20 mouse cellular contexts compared by ENCODE assay signal in genomic region chr10:94706695-94707094, GRCm38 (mm10). TPM values are rescaled to one million over a fixed set of nuclear protein-coding genes. Genes with fewer than 3 reads are reported as not detected.
DNase-seq lines count a peak whose midpoint lies in the region; ATAC-seq and TF ChIP-seq lines count a peak whose summit lies in the region.
"Had no signal": no experiment of that assay in that cellular context is flagged by ENCODE, and none has a peak within 500 bp of the region (broad histone marks: within the 10 kb centered on the region; RNA-seq: fewer than 3 reads in every experiment).

No protein-coding gene starts in this region.

- WGBS in liver, embryonic 14.5 days (ENCODE audit: insufficient replicate concordance) = 82% methylated on average over 2 of the region's 2 CpGs
- 93% methylated on average over 2 of the region's 2 CpGs for WGBS in forebrain, embryonic 16.5 days
- WGBS in forebrain, embryonic 13.5 days = 97% methylated on average over 2 of the region's 2 CpGs

- ATAC-seq in liver, embryonic 14.5 days (ENCODE audit: insufficient read depth) = peak; percentile 18; the same call in 1 of the 2 replicates
- no peak for ATAC-seq in forebrain, embryonic 16.5 days
- ATAC-seq in forebrain, embryonic 13.5 days = no peak
- ATAC-seq: forebrain, postnatal 0 days; hindbrain, embryonic 16.5 days; intestine, postnatal 0 days; midbrain, embryonic 15.5 days had no signal

- H3K9ac ChIP-seq in ES-Bruce4 (ENCODE audit: low read depth, poor library complexity, severe bottlenecking) = no peak overlapping the region
- H3K9ac ChIP-seq in liver, embryonic 14.5 days (replicated peaks) = no peak overlapping the region
- H3K9ac ChIP-seq in forebrain, embryonic 16.5 days (replicated peaks; ENCODE audit: low read depth, low read length) = no peak overlapping the region
- no peak overlapping the region for H3K9ac ChIP-seq in forebrain, embryonic 13.5 days
- H3K9ac ChIP-seq: forebrain, postnatal 0 days; limb, embryonic 12.5 days; lung, embryonic 15.5 days; midbrain, embryonic 15.5 days; stomach, embryonic 15.5 days had no signal

- no peak for TF ChIP-seq CTCF in ES-Bruce4 (IDR thresholded peaks at IDR 0.05; ENCODE audit: low read depth, low read length)
- no peak for TF ChIP-seq CTCF in liver, embryonic 14.5 days (IDR thresholded peaks at IDR 0.05; ENCODE audit: low read depth)

- H3K4me1 ChIP-seq in ES-Bruce4 (ENCODE audit: control insufficient read depth, insufficient read depth, low read length) = peaks cover 2% of the 10 kb centered on the region
- peaks cover 13 to 14% of the 10 kb centered on the region in 2 experiments for H3K4me1 ChIP-seq in liver, embryonic 14.5 days (replicated peaks; ENCODE audit: control insufficient read depth in 2 of 2, insufficient read depth in 2 of 2, low read length in 1 of 2)
- peaks cover 5% of the 10 kb centered on the region; the same call in 1 of the 2 replicates for H3K4me1 ChIP-seq in forebrain, embryonic 16.5 days (replicated peaks; ENCODE audit: control insufficient read depth, insufficient read depth, low read length)
- peaks cover 18% of the 10 kb centered on the region for H3K4me1 ChIP-seq in forebrain, embryonic 13.5 days
- H3K4me1 ChIP-seq: limb, embryonic 12.5 days had no signal

- H3K4me3 ChIP-seq in ES-Bruce4 (ENCODE audit: low read depth, low read length) = no peak overlapping the region
- H3K4me3 ChIP-seq in liver, embryonic 14.5 days (ENCODE audit: insufficient read depth in 1 of 2, low read depth in 2 of 2, low read length in 2 of 2) = no peak overlapping the region
- no peak overlapping the region for H3K4me3 ChIP-seq in forebrain, embryonic 16.5 days (replicated peaks; ENCODE audit: low read length)
- no peak overlapping the region for H3K4me3 ChIP-seq in forebrain, embryonic 13.5 days
- H3K4me3 ChIP-seq: erythroblast, embryonic 14.5 days; limb, embryonic 12.5 days; lung, embryonic 15.5 days; midbrain, embryonic 15.5 days; stomach, embryonic 15.5 days had no signal

- H3K9me3 ChIP-seq in ES-Bruce4 (replicated peaks; ENCODE audit: control insufficient read depth, insufficient read depth, low read length, poor library complexity, severe bottlenecking) = peaks cover 3% of the 10 kb centered on the region
- H3K9me3 ChIP-seq in liver, embryonic 14.5 days (ENCODE audit: control insufficient read depth, low read length) = no peaks in the 10 kb centered on the region
- no peaks in the 10 kb centered on the region for H3K9me3 ChIP-seq in forebrain, embryonic 16.5 days (ENCODE audit: control insufficient read depth, low read length)
- H3K9me3 ChIP-seq in forebrain, embryonic 13.5 days (replicated peaks) = no peaks in the 10 kb centered on the region
- H3K9me3 ChIP-seq: lung, embryonic 15.5 days; midbrain, embryonic 15.5 days; stomach, embryonic 15.5 days had no signal

- no peak overlapping the region for H3K4me2 ChIP-seq in liver, embryonic 14.5 days (ENCODE audit: low read depth)
- no peak overlapping the region for H3K4me2 ChIP-seq in forebrain, embryonic 16.5 days (ENCODE audit: low read length)
- no peak overlapping the region for H3K4me2 ChIP-seq in forebrain, embryonic 13.5 days
- H3K4me2 ChIP-seq: limb, embryonic 12.5 days; lung, embryonic 15.5 days; midbrain, embryonic 15.5 days; stomach, embryonic 15.5 days had no signal

- peak; percentile 37; the same call in 1 of the 2 replicates for TF ChIP-seq EP300 in ES-Bruce4 (IDR thresholded peaks at IDR 0.05; ENCODE audit: insufficient read depth, low read depth, low read length)
- TF ChIP-seq EP300 in liver, embryonic 14.5 days (IDR thresholded peaks at IDR 0.05; ENCODE audit: low read depth) = no peak

- H3K27ac ChIP-seq in ES-Bruce4 (ENCODE audit: insufficient read depth, low read length) = no peak overlapping the region
- no peak overlapping the region for H3K27ac ChIP-seq in liver, embryonic 14.5 days
- no peak overlapping the region for H3K27ac ChIP-seq in forebrain, embryonic 16.5 days (ENCODE audit: low read length)
- no peak overlapping the region for H3K27ac ChIP-seq in forebrain, embryonic 13.5 days
- H3K27ac ChIP-seq: limb, embryonic 12.5 days; lung, embryonic 15.5 days; midbrain, embryonic 15.5 days; stomach, embryonic 15.5 days had no signal

- no peak for TF ChIP-seq POLR2A in ES-Bruce4 (IDR thresholded peaks at IDR 0.05; ENCODE audit: insufficient read depth, low read length)

- DNase-seq in 3134 (ENCODE audit: extremely low read depth, insufficient read length, low spot score) (peak; percentile 6), ZHBTc4 (ENCODE audit: low read depth, low spot score) (peak; percentile 36)
- DNase-seq in liver, embryonic 14.5 days (ENCODE audit: low read depth in 3 of 3, low spot score in 3 of 3) = no peak
- DNase-seq in retina, postnatal 1 day = no peak
- no peak for DNase-seq in testis, postnatal 14 days (ENCODE audit: low spot score)
- DNase-seq: cerebellum, postnatal 25 days; forebrain, postnatal 0 days; heart, adult 18-20 months; kidney, postnatal 14 days; layer of hippocampus, adult 9-11 months had no signal

- no peaks in the 10 kb centered on the region for H3K36me3 ChIP-seq in ES-Bruce4 (ENCODE audit: control insufficient read depth, insufficient read depth, low read length, poor library complexity, severe bottlenecking)
- no peaks in the 10 kb centered on the region for H3K36me3 ChIP-seq in liver, embryonic 14.5 days (replicated peaks; ENCODE audit: control insufficient read depth, insufficient read depth, low read depth)
- no peaks in the 10 kb centered on the region for H3K36me3 ChIP-seq in forebrain, embryonic 16.5 days (ENCODE audit: control insufficient read depth, insufficient read depth)
- no peaks in the 10 kb centered on the region for H3K36me3 ChIP-seq in forebrain, embryonic 13.5 days (ENCODE audit: poor library complexity, severe bottlenecking)
- H3K36me3 ChIP-seq: limb, embryonic 12.5 days; lung, embryonic 15.5 days; midbrain, embryonic 15.5 days; stomach, embryonic 15.5 days had no signal

- H3K27me3 ChIP-seq in ES-Bruce4 (ENCODE audit: control insufficient read depth, insufficient read depth, low read length, poor library complexity, severe bottlenecking) = no peaks in the 10 kb centered on the region
- H3K27me3 ChIP-seq in liver, embryonic 14.5 days (ENCODE audit: control insufficient read depth, insufficient read depth, low read length) = no peaks in the 10 kb centered on the region
- H3K27me3 ChIP-seq in forebrain, embryonic 16.5 days (replicated peaks; ENCODE audit: control insufficient read depth, insufficient read depth, low read length) = no peaks in the 10 kb centered on the region
- no peaks in the 10 kb centered on the region for H3K27me3 ChIP-seq in forebrain, embryonic 13.5 days
- H3K27me3 ChIP-seq: limb, embryonic 12.5 days; lung, embryonic 15.5 days; midbrain, embryonic 15.5 days; stomach, embryonic 15.5 days had no signal

RNA-seq across cellular contexts. Expression of gene Cep83, which starts 18.2 kb away (rescaled TPM):
- polyA plus RNA-seq in ES-Bruce4 (2011; ENCODE audit: insufficient read depth, insufficient read length, low read depth, missing spikeins) = 45.4 and 52.7 TPM in 2 replicates
- polyA plus RNA-seq in liver, embryonic 14.5 days (2012; rRNA removed) = 4.5 and 9.0 TPM in 2 replicates
- polyA plus RNA-seq in liver, embryonic 14.5 days (2014; fragmentation: Nextera tagmentation; extraction: Ambion mirVana) = 9.7 and 10.8 TPM in 2 replicates
- polyA plus RNA-seq in forebrain, embryonic 16.5 days (2015; fragmentation: Nextera tagmentation; extraction: Ambion mirVana) = 16.9 and 17.9 TPM in 2 replicates
- polyA plus RNA-seq in forebrain, embryonic 13.5 days (2015; fragmentation: Nextera tagmentation; extraction: Ambion mirVana) = 21.9 and 23.8 TPM in 2 replicates

Comparison
In these comparisons a context has a peak if more than half of its experiments do, and no peak if none do; other contexts are left out.
1. DNase-seq: peak in 3134 (single experiment) and ZHBTc4 (single experiment); none in liver, embryonic 14.5 days (0 of 3), retina, postnatal 1 day (single experiment) and testis, postnatal 14 days (single experiment).